Mouse (Mus musculus): ENCODE measurements around the gene Psmb8. TPM values are rescaled to one million over a fixed set of nuclear protein-coding genes. Genes with fewer than 3 reads are reported as not detected.

Gene Psmb8
- polyA plus RNA-seq, 1 experiment from 2014 or later, result 18.5 TPM

DNA sequence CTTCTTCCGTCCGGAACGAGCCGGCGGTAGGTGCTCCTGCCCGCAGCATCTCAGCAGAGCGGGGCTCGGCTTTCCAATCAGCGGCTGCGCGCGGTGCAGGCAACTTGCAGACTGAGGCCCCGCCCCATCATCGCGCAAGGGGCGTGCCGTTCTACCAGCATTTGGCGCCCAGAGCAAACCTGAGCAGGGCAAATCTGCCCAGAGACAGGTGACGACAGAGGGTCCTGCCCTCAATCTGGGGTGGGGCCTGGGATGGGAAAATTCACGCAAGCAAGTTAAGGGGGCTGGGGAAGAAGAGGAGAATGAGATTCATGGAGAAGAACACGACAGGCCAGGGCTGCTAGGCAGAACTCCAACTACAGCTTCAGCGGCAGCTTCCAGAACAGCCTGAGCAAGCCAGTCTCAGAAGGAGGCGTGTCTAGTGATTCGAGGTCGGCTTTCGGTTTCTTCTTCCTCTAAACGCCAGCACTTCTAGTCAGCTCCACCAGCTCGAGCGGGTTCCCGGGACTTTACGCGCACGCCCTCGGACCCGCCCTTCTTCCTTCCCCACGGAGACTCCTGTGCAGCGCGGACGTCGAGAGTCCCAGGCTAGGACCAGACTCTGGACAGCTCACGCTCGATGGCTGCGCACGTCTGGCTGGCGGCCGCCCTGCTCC, 10.1 kb upstream of the Psmb8 start, which contains the start of the genes Tap1 and Psmb9:
Gene Tap1 (plus strand): TSS at position 293 of the 656 bp plus-strand sequence.
Gene Psmb9 (minus strand): TSS at position 504 of the 656 bp plus-strand sequence.
- peak; percentile 92 for ATAC-seq (ENCODE audit: low read depth)
- Histone ChIP-seq H3K36me3 (ENCODE audit: control insufficient read depth, insufficient read depth) (no peaks in the 10 kb centered on the region), H3K4me3 (ENCODE audit: low read depth, low read length) (peak within 1 kb of the TSS; percentile 70), H3K4me1 (ENCODE audit: control insufficient read depth, low read depth, low read length) (peaks cover 16% of the 10 kb centered on the region), H3K9me3 (replicated peaks; ENCODE audit: control insufficient read depth, low read length) (no peaks in the 10 kb centered on the region), H3K9ac (ENCODE audit: low read depth, low read length) (peak within 1 kb of the TSS; percentile 68), H3K27me3 (ENCODE audit: control insufficient read depth, insufficient read depth, low read depth, low read length) (peaks cover 8% of the 10 kb centered on the region), H3K4me2 (ENCODE audit: low read depth, low read length) (peak within 1 kb of the TSS; percentile 95), H3K27ac (ENCODE audit: low read length) (peak within 1 kb of the TSS; percentile 39)
- 0% methylated on average over 46 of the region's 46 CpGs for whole genome bisulfite sequencing (ENCODE audit: insufficient replicate concordance)

DNA sequence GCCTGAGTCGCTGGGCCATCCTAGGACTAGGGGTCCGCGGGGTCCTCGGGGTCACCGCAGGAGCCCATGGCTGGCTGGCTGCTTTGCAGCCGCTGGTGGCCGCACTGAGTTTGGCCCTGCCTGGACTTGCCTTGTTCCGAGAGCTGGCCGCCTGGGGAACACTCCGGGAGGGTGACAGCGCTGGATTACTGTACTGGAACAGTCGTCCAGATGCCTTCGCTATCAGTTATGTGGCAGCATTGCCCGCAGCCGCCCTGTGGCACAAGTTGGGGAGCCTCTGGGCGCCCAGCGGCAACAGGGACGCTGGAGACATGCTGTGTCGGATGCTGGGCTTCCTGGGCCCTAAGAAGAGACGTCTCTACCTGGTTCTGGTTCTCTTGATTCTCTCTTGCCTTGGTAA, 9.5 kb upstream of the Psmb8 start:
- peak overlapping the region; percentile 70 for H3K4me3 ChIP-seq (ENCODE audit: low read depth, low read length)
- no peaks in the 10 kb centered on the region for H3K9me3 ChIP-seq (replicated peaks; ENCODE audit: control insufficient read depth, low read length)
- peak overlapping the region; percentile 39 for H3K27ac ChIP-seq (ENCODE audit: low read length)
- H3K4me1 ChIP-seq (ENCODE audit: control insufficient read depth, low read depth, low read length), result peaks cover 16% of the 10 kb centered on the region
- H3K36me3 ChIP-seq (ENCODE audit: control insufficient read depth, insufficient read depth), result no peaks in the 10 kb centered on the region
- peak overlapping the region; percentile 95 for H3K4me2 ChIP-seq (ENCODE audit: low read depth, low read length)
- WGBS (ENCODE audit: insufficient replicate concordance), result 2% methylated on average over 20 of the region's 20 CpGs
- peaks cover 8% of the 10 kb centered on the region for H3K27me3 ChIP-seq (ENCODE audit: control insufficient read depth, insufficient read depth, low read depth, low read length)
- H3K9ac ChIP-seq (ENCODE audit: low read depth, low read length), result peak overlapping the region; percentile 68
- ATAC-seq (ENCODE audit: low read depth), result peak; percentile 9; the same call in 1 of the 2 replicates

DNA sequence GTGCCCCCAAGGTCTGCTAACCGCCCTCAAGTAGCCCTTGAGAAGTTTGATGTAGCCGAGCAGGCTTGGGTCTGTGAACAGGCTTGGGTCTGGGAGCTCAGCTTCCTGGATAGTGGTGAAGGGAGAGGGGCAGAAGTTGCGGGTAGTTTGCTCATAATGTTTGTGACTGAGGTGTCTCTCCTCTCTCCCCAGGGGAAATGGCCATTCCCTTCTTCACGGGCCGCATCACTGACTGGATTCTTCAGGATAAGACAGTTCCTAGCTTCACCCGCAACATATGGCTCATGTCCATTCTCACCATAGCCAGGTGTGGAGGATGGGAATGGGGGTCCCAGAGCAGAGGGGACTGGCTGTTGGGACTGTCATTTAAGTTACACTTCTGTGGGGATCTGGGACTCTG, 8.5 kb upstream of the Psmb8 start:
- 66% methylated on average over 6 of the region's 6 CpGs for WGBS (ENCODE audit: insufficient replicate concordance)
- H3K4me1 ChIP-seq (ENCODE audit: control insufficient read depth, low read depth, low read length), result peaks cover 16% of the 10 kb centered on the region
- no peak overlapping the region for H3K9ac ChIP-seq (ENCODE audit: low read depth, low read length)
- H3K27ac ChIP-seq (ENCODE audit: low read length), result no peak overlapping the region
- no peaks in the 10 kb centered on the region for H3K36me3 ChIP-seq (ENCODE audit: control insufficient read depth, insufficient read depth)
- H3K27me3 ChIP-seq (ENCODE audit: control insufficient read depth, insufficient read depth, low read depth, low read length), result peaks cover 8% of the 10 kb centered on the region
- H3K9me3 ChIP-seq (replicated peaks; ENCODE audit: control insufficient read depth, low read length), result no peaks in the 10 kb centered on the region
- H3K4me2 ChIP-seq (ENCODE audit: low read depth, low read length), result no peak overlapping the region
- ATAC-seq (ENCODE audit: low read depth), result no peak
- H3K4me3 ChIP-seq (ENCODE audit: low read depth, low read length), result no peak overlapping the region

DNA sequence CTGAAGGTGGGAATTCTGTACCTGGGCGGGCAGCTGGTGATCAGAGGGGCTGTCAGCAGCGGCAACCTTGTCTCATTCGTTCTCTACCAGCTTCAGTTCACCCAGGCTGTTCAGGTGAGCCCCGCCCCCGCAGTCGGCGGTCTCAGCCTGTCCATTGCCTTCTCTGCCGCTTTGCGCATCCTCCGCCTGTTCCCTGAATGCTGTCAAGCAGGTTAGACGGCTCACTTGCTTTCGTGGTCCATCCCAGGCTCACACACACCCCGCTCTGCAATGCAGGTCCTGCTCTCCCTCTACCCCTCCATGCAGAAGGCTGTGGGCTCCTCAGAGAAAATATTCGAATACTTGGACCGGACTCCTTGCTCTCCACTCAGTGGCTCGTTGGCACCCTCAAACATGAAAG, 4.7 kb upstream of the Psmb8 start:
- Histone ChIP-seq H3K36me3 (ENCODE audit: control insufficient read depth, insufficient read depth) (no peaks in the 10 kb centered on the region), H3K4me2 (ENCODE audit: low read depth, low read length) (no peak overlapping the region), H3K4me3 (ENCODE audit: low read depth, low read length) (no peak overlapping the region), H3K9ac (ENCODE audit: low read depth, low read length) (no peak overlapping the region), H3K4me1 (ENCODE audit: control insufficient read depth, low read depth, low read length) (peaks cover 17% of the 10 kb centered on the region), H3K27ac (ENCODE audit: low read length) (no peak overlapping the region), H3K9me3 (replicated peaks; ENCODE audit: control insufficient read depth, low read length) (no peaks in the 10 kb centered on the region), H3K27me3 (ENCODE audit: control insufficient read depth, insufficient read depth, low read depth, low read length) (peaks cover 19% of the 10 kb centered on the region)
- WGBS (ENCODE audit: insufficient replicate concordance), result 51% methylated on average over 16 of the region's 16 CpGs
- ATAC-seq (ENCODE audit: low read depth), result no peak

DNA sequence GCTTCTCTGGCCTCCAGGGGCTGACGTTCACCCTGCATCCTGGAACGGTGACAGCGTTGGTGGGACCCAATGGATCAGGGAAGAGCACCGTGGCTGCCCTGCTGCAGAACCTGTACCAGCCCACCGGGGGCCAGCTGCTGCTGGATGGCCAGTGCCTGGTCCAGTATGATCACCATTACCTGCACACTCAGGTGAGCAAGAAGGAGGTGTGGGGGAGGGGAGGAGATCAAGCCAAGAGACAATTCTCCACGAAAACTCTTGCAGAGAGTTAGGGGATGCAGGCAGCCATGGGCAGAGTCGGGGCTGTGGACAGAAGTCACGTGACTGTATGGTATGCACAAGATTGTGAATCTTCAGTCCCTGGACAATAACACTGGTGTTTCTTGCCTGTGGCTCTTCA, 4.1 kb upstream of the Psmb8 start:
- H3K4me3 ChIP-seq (ENCODE audit: low read depth, low read length), result no peak overlapping the region

DNA sequence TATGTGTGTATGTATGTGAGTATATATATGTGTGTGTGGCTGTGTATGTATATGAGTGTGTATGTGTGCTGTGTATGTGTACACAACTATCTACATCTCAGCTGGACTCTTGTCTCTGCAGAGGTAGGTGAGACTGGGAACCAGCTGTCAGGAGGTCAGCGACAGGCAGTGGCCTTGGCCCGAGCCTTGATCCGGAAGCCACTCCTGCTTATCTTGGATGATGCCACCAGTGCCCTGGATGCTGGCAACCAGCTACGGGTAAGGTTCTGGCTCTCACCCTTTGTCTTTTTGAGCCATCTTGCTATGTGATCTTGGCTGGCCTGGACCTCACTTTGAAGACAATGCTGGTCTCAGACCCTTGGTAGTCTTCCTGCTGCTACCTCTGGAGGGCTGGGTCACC, 2.8 kb upstream of the Psmb8 start:
- no peaks in the 10 kb centered on the region for H3K36me3 ChIP-seq (ENCODE audit: control insufficient read depth, insufficient read depth)
- H3K27me3 ChIP-seq (ENCODE audit: control insufficient read depth, insufficient read depth, low read depth, low read length), result peaks cover 24% of the 10 kb centered on the region
- H3K4me3 ChIP-seq (ENCODE audit: low read depth, low read length), result no peak overlapping the region
- no peaks in the 10 kb centered on the region for H3K9me3 ChIP-seq (replicated peaks; ENCODE audit: control insufficient read depth, low read length)
- no peak overlapping the region for H3K27ac ChIP-seq (ENCODE audit: low read length)
- 72% methylated on average over 4 of the region's 4 CpGs for WGBS (ENCODE audit: insufficient replicate concordance)
- ATAC-seq (ENCODE audit: low read depth), result no peak
- H3K9ac ChIP-seq (ENCODE audit: low read depth, low read length), result no peak overlapping the region
- H3K4me2 ChIP-seq (ENCODE audit: low read depth, low read length), result no peak overlapping the region
- peaks cover 12% of the 10 kb centered on the region for H3K4me1 ChIP-seq (ENCODE audit: control insufficient read depth, low read depth, low read length)

More for the DNA sequence above, 4.1 kb upstream of the Psmb8 start:
- ATAC-seq (ENCODE audit: low read depth), result no peak
- no peak overlapping the region for H3K4me2 ChIP-seq (ENCODE audit: low read depth, low read length)
- no peaks in the 10 kb centered on the region for H3K9me3 ChIP-seq (replicated peaks; ENCODE audit: control insufficient read depth, low read length)
- peaks cover 12% of the 10 kb centered on the region for H3K4me1 ChIP-seq (ENCODE audit: control insufficient read depth, low read depth, low read length)
- 58% methylated on average over 8 of the region's 8 CpGs for WGBS (ENCODE audit: insufficient replicate concordance)
- H3K36me3 ChIP-seq (ENCODE audit: control insufficient read depth, insufficient read depth), result no peaks in the 10 kb centered on the region
- no peak overlapping the region for H3K27ac ChIP-seq (ENCODE audit: low read length)
- peaks cover 24% of the 10 kb centered on the region for H3K27me3 ChIP-seq (ENCODE audit: control insufficient read depth, insufficient read depth, low read depth, low read length)
- H3K9ac ChIP-seq (ENCODE audit: low read depth, low read length), result no peak overlapping the region

DNA sequence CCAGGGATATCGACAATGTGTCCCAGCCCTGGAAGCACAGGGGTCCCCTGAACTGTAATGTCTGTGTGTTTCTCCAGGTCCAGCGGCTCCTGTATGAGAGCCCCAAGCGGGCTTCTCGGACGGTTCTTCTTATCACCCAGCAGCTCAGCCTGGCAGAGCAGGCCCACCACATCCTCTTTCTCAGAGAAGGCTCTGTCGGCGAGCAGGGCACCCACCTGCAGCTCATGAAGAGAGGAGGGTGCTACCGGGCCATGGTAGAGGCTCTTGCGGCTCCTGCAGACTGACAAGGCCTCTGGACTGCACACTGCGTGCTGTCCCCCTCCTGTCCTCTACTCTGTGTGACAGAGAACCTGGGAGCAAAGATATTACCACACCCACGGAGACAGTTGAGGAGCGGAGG, 1.0 kb upstream of the Psmb8 start:
- no peak overlapping the region for H3K4me3 ChIP-seq (ENCODE audit: low read depth, low read length)
- peaks cover 24% of the 10 kb centered on the region for H3K27me3 ChIP-seq (ENCODE audit: control insufficient read depth, insufficient read depth, low read depth, low read length)
- no peaks in the 10 kb centered on the region for H3K36me3 ChIP-seq (ENCODE audit: control insufficient read depth, insufficient read depth)
- WGBS (ENCODE audit: insufficient replicate concordance), result 13% methylated on average over 12 of the region's 12 CpGs
- H3K9ac ChIP-seq (ENCODE audit: low read depth, low read length), result no peak overlapping the region
- H3K4me1 ChIP-seq (ENCODE audit: control insufficient read depth, low read depth, low read length), result peaks cover 12% of the 10 kb centered on the region
- H3K27ac ChIP-seq (ENCODE audit: low read length), result no peak overlapping the region
- no peaks in the 10 kb centered on the region for H3K9me3 ChIP-seq (replicated peaks; ENCODE audit: control insufficient read depth, low read length)
- H3K4me2 ChIP-seq (ENCODE audit: low read depth, low read length), result no peak overlapping the region
- ATAC-seq (ENCODE audit: low read depth), result no peak; the same call in 1 of the 2 replicates

DNA sequence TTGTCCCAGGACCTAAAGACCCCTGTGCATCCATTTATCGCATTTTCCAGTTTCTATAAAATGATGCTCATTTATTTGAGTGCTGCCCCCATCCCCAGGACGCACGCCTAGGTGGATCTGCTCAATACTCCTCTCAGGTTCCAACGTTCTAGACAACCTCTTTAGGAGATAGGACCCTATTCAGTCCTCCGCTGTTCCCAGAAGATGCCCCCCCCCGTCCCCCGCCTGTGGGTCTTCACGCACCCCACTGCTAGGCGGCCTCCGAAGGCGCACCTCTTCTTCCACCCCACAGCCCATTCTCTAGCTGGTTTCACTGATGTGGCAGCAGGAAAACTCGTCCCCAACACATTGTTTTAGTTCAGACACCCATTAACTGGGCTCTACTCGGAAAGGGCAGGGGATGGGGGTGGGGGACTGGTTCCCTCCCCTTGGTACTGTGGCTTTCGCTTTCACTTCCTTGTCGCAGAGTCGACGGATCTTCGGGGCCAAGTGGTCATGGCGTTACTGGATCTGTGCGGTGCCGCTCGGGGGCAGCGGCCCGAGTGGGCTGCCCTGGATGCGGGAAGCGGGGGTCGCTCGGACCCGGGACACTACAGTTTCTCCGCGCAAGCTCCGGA, 491 bp downstream of the Psmb8 start:
- H3K9ac ChIP-seq (ENCODE audit: low read depth, low read length), result peak overlapping the region; percentile 34
- peaks cover 24% of the 10 kb centered on the region for H3K27me3 ChIP-seq (ENCODE audit: control insufficient read depth, insufficient read depth, low read depth, low read length)
- no peaks in the 10 kb centered on the region for H3K9me3 ChIP-seq (replicated peaks; ENCODE audit: control insufficient read depth, low read length)
- H3K4me1 ChIP-seq (ENCODE audit: control insufficient read depth, low read depth, low read length), result peaks cover 12% of the 10 kb centered on the region
- 1% methylated on average over 32 of the region's 32 CpGs for WGBS (ENCODE audit: insufficient replicate concordance)
- peak overlapping the region; percentile 63 for H3K4me3 ChIP-seq (ENCODE audit: low read depth, low read length)
- H3K4me2 ChIP-seq (ENCODE audit: low read depth, low read length), result peak overlapping the region; percentile 71
- peak; percentile 44 for ATAC-seq (ENCODE audit: low read depth)
- no peak overlapping the region for H3K27ac ChIP-seq (ENCODE audit: low read length)
- no peaks in the 10 kb centered on the region for H3K36me3 ChIP-seq (ENCODE audit: control insufficient read depth, insufficient read depth)

DNA sequence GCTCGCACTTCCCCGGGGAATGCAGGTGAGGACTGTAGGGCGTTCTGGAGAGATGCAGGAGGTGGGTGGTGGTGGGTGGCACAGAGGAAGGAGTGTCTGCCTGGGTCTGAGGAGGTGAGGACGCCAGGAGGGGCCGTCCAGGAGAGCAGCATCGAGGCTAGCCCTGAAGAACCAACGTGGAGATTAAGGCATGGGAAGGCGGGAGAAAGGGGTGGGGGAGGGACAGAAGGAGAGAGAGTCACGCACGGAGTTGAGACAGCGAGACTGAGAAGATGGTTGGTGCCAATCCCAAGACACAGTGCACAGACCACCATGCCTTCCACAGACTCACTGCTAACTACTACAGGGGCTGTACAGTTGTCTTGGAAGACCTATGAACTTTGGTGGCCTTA, 996 bp downstream of the Psmb8 start:
- Histone ChIP-seq H3K27ac (ENCODE audit: low read length) (no peak overlapping the region), H3K27me3 (ENCODE audit: control insufficient read depth, insufficient read depth, low read depth, low read length) (peaks cover 24% of the 10 kb centered on the region), H3K4me2 (ENCODE audit: low read depth, low read length) (peak overlapping the region; percentile 71), H3K4me3 (ENCODE audit: low read depth, low read length) (peak overlapping the region; percentile 63), H3K4me1 (ENCODE audit: control insufficient read depth, low read depth, low read length) (peaks cover 12% of the 10 kb centered on the region), H3K9me3 (replicated peaks; ENCODE audit: control insufficient read depth, low read length) (no peaks in the 10 kb centered on the region), H3K9ac (ENCODE audit: low read depth, low read length) (peak overlapping the region; percentile 34), H3K36me3 (ENCODE audit: control insufficient read depth, insufficient read depth) (no peaks in the 10 kb centered on the region)
- 4% methylated on average over 11 of the region's 11 CpGs for WGBS (ENCODE audit: insufficient replicate concordance)
- no peak for ATAC-seq (ENCODE audit: low read depth)
